Mouse (Mus musculus): ENCODE measurements around the gene Dync1li2. TPM values are rescaled to one million over a fixed set of nuclear protein-coding genes. Genes with fewer than 3 reads are reported as not detected.
A peak's percentile ranks its signal among the peaks of the same experiment; 100 is the strongest.

The Dync1li2 gene
- polyA plus RNA-seq, 1 experiment from 2014 or later, result 61.1 TPM

DNA sequence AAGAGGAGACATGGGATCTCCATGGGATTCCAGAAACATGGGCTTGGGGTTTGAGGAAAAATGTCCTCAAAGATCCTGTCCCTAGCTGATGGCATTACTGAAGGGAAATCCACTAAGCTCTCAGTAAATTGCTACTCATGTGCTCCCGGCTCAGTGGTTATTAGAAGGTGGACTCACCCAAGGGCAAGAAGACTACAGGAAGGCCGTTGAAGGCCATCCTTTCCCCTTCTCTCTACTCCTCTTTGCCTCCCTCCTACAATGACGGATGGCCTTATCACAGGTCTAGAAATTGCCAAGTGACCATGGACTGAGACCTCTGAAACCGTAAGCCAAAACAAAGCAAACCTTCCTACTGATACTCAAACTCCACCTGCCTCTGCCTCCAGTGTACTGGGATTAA, 6.3 kb downstream of the Dync1li2 start:
- Histone ChIP-seq H3K9ac (no peak overlapping the region), H3K36me3 (peaks cover 80% of the 10 kb centered on the region)
- WGBS, result 83% methylated on average over 4 of the region's 4 CpGs

DNA sequence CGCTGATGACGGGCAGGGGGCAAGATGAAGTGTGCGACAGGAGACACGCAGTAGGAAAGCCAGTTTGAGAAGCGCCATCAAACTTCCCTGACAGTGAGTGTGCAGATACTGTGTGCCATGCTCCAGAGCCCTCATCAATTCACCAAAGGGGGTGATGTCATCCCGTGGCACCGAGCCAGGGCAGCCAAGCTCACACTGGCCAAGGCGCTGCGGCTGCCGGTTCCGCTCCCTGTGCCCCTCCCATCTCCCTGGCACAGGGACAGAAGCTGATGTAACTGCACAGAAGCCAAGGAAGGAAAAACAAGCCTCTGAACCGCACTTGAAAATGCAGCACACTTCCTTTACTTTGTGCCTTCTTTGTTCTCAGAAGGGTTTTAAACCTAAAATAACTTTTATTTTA, 6.8 kb downstream of the Dync1li2 start:
- peaks cover 20% of the 10 kb centered on the region for H3K4me1 ChIP-seq
- no peaks in the 10 kb centered on the region for H3K9me3 ChIP-seq
- no peak overlapping the region for H3K4me2 ChIP-seq
- ATAC-seq (ENCODE audit: borderline replicate concordance, extremely low read depth, low FRiP score, low TSS enrichment), result peak; percentile 93
- WGBS, result 26% methylated on average over 12 of the region's 12 CpGs
- no peaks in the 10 kb centered on the region for H3K27me3 ChIP-seq
- peaks cover 84% of the 10 kb centered on the region for H3K36me3 ChIP-seq
- H3K4me3 ChIP-seq, result no peak overlapping the region
- peak overlapping the region; percentile 84 for H3K27ac ChIP-seq
- H3K9ac ChIP-seq, result no peak overlapping the region

More for the DNA sequence above, 6.3 kb downstream of the Dync1li2 start:
- H3K27me3 ChIP-seq, result no peaks in the 10 kb centered on the region
- no peaks in the 10 kb centered on the region for H3K9me3 ChIP-seq
- H3K27ac ChIP-seq, result peak overlapping the region; percentile 84
- peaks cover 25% of the 10 kb centered on the region for H3K4me1 ChIP-seq
- no peak overlapping the region for H3K4me3 ChIP-seq
- no peak overlapping the region for H3K4me2 ChIP-seq
- ATAC-seq (ENCODE audit: borderline replicate concordance, extremely low read depth, low FRiP score, low TSS enrichment), result no peak

DNA sequence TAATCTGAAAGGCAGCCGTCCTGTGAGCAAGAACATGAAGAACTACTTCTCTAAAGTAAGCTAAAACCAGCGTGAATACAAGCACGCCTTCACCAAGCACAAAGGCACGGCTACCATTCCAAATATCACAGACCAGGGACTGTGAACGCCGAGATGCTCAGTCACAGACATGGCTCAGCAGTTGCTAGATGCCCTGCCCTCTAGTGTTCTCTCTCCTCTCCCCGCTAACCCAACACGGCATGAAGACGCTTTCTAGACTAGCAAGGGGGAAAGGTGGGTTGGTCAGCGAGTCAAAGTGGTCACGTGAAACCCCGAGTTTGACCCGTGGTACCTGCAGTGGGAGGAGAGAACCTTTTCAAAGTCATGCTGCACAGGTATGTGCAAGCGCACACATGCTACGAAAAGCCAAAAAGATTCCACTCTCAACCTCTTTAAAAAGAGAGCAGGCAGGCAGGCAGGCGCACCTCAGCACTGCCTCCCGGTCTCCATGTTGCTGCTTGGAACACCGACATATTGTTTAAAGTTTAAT, 8.0 kb downstream of the Dync1li2 start:
- no peak overlapping the region for H3K27ac ChIP-seq
- no peaks in the 10 kb centered on the region for H3K27me3 ChIP-seq
- H3K4me1 ChIP-seq, result peaks cover 15% of the 10 kb centered on the region
- H3K4me2 ChIP-seq, result no peak overlapping the region
- peaks cover 88% of the 10 kb centered on the region for H3K36me3 ChIP-seq
- ATAC-seq (ENCODE audit: borderline replicate concordance, extremely low read depth, low FRiP score, low TSS enrichment), result no peak
- no peak overlapping the region for H3K4me3 ChIP-seq
- no peak overlapping the region for H3K9ac ChIP-seq
- H3K9me3 ChIP-seq, result no peaks in the 10 kb centered on the region
- 85% methylated on average over 18 of the region's 18 CpGs for WGBS

- H3K9me3 ChIP-seq, result no peaks in the 10 kb centered on the region
- no peak overlapping the region for H3K4me2 ChIP-seq
- no peak overlapping the region for H3K27ac ChIP-seq
- H3K4me1 ChIP-seq, result peaks cover 15% of the 10 kb centered on the region
- H3K36me3 ChIP-seq, result peaks cover 88% of the 10 kb centered on the region
- no peak overlapping the region for H3K9ac ChIP-seq
- H3K4me3 ChIP-seq, result no peak overlapping the region
- no peaks in the 10 kb centered on the region for H3K27me3 ChIP-seq
- WGBS, result 82% methylated on average over 4 of the region's 4 CpGs
- ATAC-seq (ENCODE audit: borderline replicate concordance, extremely low read depth, low FRiP score, low TSS enrichment), result no peak
These were observed 8.6 kb downstream of the Dync1li2 start for GRCm38 (mm10) chr8:104434275-104434674.

GRCm38 (mm10) chr8:104433191-104433842, 9.5 kb downstream of the Dync1li2 start:
- WGBS, result 86% methylated on average over 5 of the region's 5 CpGs
- no peak overlapping the region for H3K4me2 ChIP-seq
- no peak for ATAC-seq (ENCODE audit: borderline replicate concordance, extremely low read depth, low FRiP score, low TSS enrichment)

GRCm38 (mm10) chr8:104432656-104433055, 10.2 kb downstream of the Dync1li2 start:
- H3K4me1 ChIP-seq, result peaks cover 15% of the 10 kb centered on the region
- H3K9ac ChIP-seq, result no peak overlapping the region
- no peaks in the 10 kb centered on the region for H3K27me3 ChIP-seq
- WGBS, result 96% methylated on average over 6 of the region's 6 CpGs
- H3K4me2 ChIP-seq, result no peak overlapping the region
- H3K27ac ChIP-seq, result no peak overlapping the region
- ATAC-seq (ENCODE audit: borderline replicate concordance, extremely low read depth, low FRiP score, low TSS enrichment), result no peak
- H3K36me3 ChIP-seq, result peaks cover 91% of the 10 kb centered on the region
- no peaks in the 10 kb centered on the region for H3K9me3 ChIP-seq
- H3K4me3 ChIP-seq, result no peak overlapping the region

More at GRCm38 (mm10) chr8:104433191-104433842, 9.5 kb downstream of the Dync1li2 start:
- no peak overlapping the region for H3K4me3 ChIP-seq
- H3K27ac ChIP-seq, result no peak overlapping the region
- H3K9ac ChIP-seq, result no peak overlapping the region
- H3K27me3 ChIP-seq, result no peaks in the 10 kb centered on the region
- H3K36me3 ChIP-seq, result peaks cover 88% of the 10 kb centered on the region
- peaks cover 15% of the 10 kb centered on the region for H3K4me1 ChIP-seq
- no peaks in the 10 kb centered on the region for H3K9me3 ChIP-seq

- H3K9me3 ChIP-seq, result no peaks in the 10 kb centered on the region
- H3K27me3 ChIP-seq, result no peaks in the 10 kb centered on the region
- peaks cover 96% of the 10 kb centered on the region for H3K36me3 ChIP-seq
- no peak overlapping the region for H3K27ac ChIP-seq
- H3K4me3 ChIP-seq, result no peak overlapping the region
- H3K4me2 ChIP-seq, result no peak overlapping the region
- H3K9ac ChIP-seq, result no peak overlapping the region
- no peak for ATAC-seq (ENCODE audit: borderline replicate concordance, extremely low read depth, low FRiP score, low TSS enrichment)
- 89% methylated on average over 7 of the region's 7 CpGs for WGBS
- no peaks in the 10 kb centered on the region; the same call in 1 of the 2 replicates for H3K4me1 ChIP-seq
These were observed 12.6 kb downstream of the Dync1li2 start for GRCm38 (mm10) chr8:104430230-104430629.

DNA sequence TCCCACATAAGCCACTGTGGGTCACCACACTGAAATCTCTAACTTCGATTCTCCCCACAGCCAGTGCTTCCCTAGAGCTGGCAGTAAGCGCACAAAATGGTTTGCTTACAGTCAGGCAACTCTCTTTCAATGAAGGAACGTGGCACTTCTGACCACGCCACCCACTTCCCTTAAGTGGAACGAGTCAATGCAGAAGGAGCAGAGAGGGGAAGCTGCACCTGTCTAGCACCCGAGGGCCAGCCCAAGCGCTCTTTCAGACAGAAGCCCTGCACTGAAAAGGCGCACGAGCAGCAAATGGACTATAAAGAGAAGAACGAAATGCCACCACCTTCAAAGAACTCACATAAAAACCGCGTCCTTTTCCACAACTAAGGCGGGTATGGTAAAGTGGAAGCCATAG, 15.1 kb downstream of the Dync1li2 start:
- Histone ChIP-seq H3K36me3 (peaks cover 93% of the 10 kb centered on the region), H3K9ac (no peak overlapping the region), H3K4me1 (no peaks in the 10 kb centered on the region), H3K27ac (no peak overlapping the region), H3K27me3 (no peaks in the 10 kb centered on the region), H3K4me3 (no peak overlapping the region), H3K9me3 (no peaks in the 10 kb centered on the region), H3K4me2 (no peak overlapping the region)
- ATAC-seq (ENCODE audit: borderline replicate concordance, extremely low read depth, low FRiP score, low TSS enrichment), result no peak
- 89% methylated on average over 13 of the region's 13 CpGs for WGBS

DNA sequence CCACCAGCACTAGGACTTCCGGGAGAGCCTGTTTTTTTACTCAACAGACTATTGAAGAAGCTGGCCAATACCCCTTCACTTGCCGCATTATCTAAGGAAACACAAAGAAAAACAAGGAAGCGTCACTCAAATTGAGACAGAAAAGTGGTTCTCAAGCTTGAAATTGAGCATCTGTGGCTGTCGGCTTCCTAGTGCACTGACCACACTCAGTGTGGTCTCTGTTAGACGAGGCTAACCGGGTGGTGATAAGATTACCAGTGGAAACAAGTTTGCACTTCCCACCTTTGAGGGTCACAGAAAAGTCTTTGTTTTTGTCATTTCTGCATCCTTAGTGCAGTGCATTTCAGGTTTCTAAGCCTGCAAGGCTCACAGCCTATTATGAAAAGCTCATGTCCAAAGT, 20.5 kb downstream of the Dync1li2 start:
- Histone ChIP-seq H3K27me3 (no peaks in the 10 kb centered on the region), H3K36me3 (peaks cover 91% of the 10 kb centered on the region)

DNA sequence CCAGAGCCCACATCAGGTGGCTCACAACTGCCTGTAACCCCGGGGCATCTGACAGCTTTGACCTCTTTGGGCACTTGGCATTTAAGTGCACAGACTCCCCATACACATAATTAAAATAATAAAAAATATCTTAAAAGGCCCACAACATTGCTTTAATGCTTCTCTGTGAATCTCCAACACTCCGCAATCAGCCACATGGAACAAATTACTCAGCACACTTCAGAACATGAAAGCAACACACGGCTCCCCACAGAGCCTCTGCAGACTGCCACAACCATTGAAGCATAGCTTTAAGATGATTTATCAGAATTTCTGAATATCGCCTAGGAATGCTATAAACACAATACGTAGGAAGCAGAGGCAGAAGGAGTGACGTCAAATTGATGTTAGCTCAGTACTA, 26.8 kb downstream of the Dync1li2 start:
- Histone ChIP-seq H3K9ac (no peak overlapping the region), H3K27me3 (no peaks in the 10 kb centered on the region), H3K27ac (no peak overlapping the region), H3K4me1 (no peaks in the 10 kb centered on the region), H3K4me3 (no peak overlapping the region), H3K4me2 (no peak overlapping the region), H3K36me3 (peaks cover 38% of the 10 kb centered on the region), H3K9me3 (no peaks in the 10 kb centered on the region)
- 71% methylated on average over 6 of the region's 6 CpGs for WGBS
- no peak for ATAC-seq (ENCODE audit: borderline replicate concordance, extremely low read depth, low FRiP score, low TSS enrichment)

More for the DNA sequence above, 20.5 kb downstream of the Dync1li2 start:
- H3K27ac ChIP-seq, result no peak overlapping the region
- ATAC-seq (ENCODE audit: borderline replicate concordance, extremely low read depth, low FRiP score, low TSS enrichment), result no peak
- no peaks in the 10 kb centered on the region for H3K4me1 ChIP-seq
- no peak overlapping the region for H3K9ac ChIP-seq
- 77% methylated on average over 6 of the region's 6 CpGs for WGBS
- H3K4me2 ChIP-seq, result no peak overlapping the region
- no peak overlapping the region for H3K4me3 ChIP-seq
- no peaks in the 10 kb centered on the region for H3K9me3 ChIP-seq

- WGBS, result 56% methylated on average over 3 of the region's 3 CpGs
These were observed 28.6 kb downstream of the Dync1li2 start for GRCm38 (mm10) chr8:104414204-104414603.

DNA sequence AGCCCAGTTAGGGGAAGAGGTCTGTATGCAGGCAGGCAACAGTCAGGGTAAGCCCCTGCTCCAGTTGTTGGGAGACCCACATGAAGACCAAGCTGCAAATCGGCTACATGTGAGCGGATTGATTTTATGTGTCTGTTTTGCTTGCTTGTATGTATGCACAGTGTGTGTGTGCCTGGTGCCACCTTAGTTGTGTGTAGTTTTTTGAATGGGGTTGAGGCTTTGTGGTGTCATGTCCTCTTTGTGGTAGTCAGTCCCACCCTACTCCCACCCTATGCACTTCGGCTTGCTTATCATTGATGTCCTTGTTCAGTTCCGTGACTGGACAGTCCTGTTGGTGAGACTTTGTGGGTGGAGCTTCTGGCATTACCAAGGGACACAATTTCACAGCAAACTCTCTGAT, 29.1 kb downstream of the Dync1li2 start:
- no peak overlapping the region for H3K4me2 ChIP-seq
- peak; percentile 34 for ATAC-seq (ENCODE audit: borderline replicate concordance, extremely low read depth, low FRiP score, low TSS enrichment)
- no peak overlapping the region for H3K4me3 ChIP-seq
- 62% methylated on average over 4 of the region's 4 CpGs for WGBS
- H3K27ac ChIP-seq, result no peak overlapping the region
- no peaks in the 10 kb centered on the region for H3K27me3 ChIP-seq
- H3K9ac ChIP-seq, result no peak overlapping the region
- no peaks in the 10 kb centered on the region for H3K9me3 ChIP-seq
- peaks cover 16% of the 10 kb centered on the region for H3K36me3 ChIP-seq
- no peaks in the 10 kb centered on the region for H3K4me1 ChIP-seq

More at GRCm38 (mm10) chr8:104414204-104414603, 28.6 kb downstream of the Dync1li2 start:
- Histone ChIP-seq H3K36me3 (peaks cover 20% of the 10 kb centered on the region), H3K9me3 (no peaks in the 10 kb centered on the region), H3K4me2 (no peak overlapping the region), H3K4me1 (no peaks in the 10 kb centered on the region), H3K27me3 (no peaks in the 10 kb centered on the region), H3K9ac (no peak overlapping the region), H3K27ac (no peak overlapping the region), H3K4me3 (no peak overlapping the region)
- no peak for ATAC-seq (ENCODE audit: borderline replicate concordance, extremely low read depth, low FRiP score, low TSS enrichment)
